Mouse (Mus musculus) CD4-positive, CD25-positive, alpha-beta regulatory T cell, adult 4 months (primary cell): ENCODE data around the gene Nme2. TPM values are rescaled to one million over a fixed set of nuclear protein-coding genes. Genes with fewer than 3 reads are reported as not detected.
"Not testable (repeated sequence)": the region's sequence is repeated elsewhere in the genome, so short reads cannot be mapped to it uniquely, and the experiment has no call there.

Experiments
- ATAC-seq: one replicate; pipeline ENCODE4 v1.8.0; 2017
- polyA plus RNA-seq, 2 experiments: library from polyadenylated mRNA; unstranded; fragments of 100-300 nt; shearing (Covaris generic); gene quantifications; one replicate each; pipeline ENCODE4 v1.2.1; 2017

Nme2 gene
- polyA plus RNA-seq, 2 experiments from 2014 or later = 116 to 398 TPM

DNA sequence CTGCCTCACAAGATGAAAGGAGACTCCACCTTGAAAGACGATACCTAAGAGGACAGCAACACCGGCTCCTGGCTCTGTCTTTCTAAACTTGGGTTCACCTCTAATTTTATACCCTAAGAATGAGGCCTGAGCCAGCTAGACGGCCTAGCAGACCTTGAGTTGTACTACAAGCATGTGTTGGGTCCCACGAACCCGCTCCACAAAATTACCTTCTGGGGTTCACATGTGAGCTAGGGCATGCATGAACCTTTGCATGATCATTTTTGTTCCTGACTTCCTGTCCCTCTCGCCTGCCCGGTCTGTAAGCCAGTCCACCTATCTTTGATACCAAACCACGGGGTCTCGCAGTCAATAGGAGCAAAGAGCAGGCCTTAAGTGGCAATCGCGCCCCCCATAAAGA is 11.3 kb upstream of the Nme2 start:
- ATAC-seq = no peak

DNA sequence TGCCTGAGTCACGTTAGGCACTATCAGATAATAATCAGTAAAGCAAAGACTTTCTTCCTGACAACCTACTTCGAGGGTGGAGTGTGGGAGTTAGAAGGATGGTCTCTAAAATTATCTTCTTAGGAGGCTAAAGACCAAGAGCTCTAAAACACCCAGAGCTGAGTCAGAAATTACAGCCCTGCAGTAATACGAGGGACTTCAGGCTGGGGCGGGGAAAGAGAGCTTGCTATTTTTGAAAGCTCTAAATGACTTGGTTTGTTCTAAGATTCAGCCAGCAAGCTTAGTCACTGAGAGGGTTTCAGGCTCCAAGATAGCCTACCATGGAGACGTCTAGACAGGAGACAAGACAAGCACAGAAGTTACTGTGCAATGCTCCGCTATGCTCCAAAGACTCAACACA is 9.3 kb upstream of the Nme2 start:
- no peak for ATAC-seq

DNA sequence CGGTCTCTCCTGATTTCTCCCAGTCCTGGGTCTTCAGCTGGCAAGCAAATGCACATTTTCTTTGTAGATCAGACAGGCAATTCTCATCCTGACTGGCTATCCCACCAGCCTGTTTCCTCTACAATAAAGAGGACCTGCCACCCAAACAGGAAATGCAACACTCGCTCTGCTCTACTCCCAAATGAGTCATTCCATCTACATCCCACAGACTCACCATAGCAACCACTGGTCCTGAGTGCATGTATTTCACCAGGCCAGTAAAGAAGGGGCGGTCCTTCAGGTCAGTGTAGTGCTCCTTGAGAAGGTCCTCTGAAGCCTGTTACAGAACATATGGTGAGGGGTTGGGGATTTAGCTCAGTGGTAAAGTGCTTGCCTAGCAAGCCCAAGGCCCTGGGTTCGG is 7.0 kb upstream of the Nme2 start:
- no peak for ATAC-seq

DNA sequence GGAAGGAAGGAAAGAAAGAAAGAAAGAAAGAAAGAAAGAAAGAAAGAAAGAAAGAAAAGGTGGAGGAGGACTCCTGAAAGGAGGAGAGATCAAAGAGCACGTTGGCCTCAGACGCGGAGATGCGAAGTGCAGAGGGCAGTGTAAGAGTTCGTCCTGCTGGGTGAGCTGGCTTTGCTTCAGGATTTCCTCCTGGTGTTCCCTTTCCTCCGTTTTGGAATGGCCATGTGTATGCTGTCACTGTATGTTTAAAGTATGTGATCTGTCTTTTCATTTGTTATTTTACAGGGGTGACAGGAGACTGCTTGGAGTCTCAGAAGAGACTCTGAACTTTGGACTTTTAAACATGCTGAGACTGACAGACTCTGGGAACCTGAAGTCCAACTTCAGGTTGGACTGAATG is 5.4 kb upstream of the Nme2 start:
- no peak for ATAC-seq

DNA sequence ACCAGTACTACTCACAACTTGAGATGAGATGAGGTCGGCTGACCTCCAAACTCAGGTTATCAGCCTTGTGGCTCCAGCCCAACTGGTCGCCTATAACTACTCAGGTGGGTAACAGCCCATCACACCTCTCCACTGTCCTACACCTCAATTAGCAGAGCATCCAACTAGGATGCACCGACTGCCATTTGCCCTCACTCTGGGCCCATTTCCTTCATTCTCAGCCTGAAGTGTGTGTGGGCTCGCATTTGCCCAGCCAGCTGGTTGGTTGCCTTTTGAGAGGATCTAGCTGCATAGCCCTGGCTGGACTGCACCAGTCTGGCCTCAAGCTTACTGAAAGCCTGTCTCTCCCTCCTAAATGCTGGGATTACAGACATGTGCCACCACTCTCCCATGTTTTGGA is 1.7 kb upstream of the Nme2 start:
- ATAC-seq = no peak

DNA sequence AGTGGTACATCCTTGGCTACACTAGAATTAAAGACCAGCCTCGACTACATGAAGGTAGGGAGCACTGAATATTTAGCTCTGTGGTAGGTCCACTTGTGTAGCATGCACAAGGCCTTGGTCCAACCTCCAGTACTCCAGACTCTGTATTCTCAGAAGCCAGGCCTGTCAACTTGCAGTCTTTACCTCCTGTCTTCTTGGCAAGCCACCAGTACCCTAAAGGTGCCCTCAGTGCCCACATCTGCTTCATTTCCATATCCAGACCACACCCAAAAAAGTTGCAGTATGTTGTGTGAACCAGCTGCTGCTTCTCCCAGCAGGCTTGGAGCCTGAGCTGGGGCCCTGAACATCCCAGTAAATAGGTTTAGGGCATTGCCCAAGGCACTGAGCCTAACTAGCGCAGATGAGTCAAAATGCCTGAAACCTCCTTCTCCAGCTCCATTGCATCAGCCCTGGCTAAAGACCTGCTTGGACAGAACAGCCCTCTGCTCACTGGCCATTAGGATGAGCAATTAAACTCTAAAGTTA is 1.0 kb upstream of the Nme2 start:
- ATAC-seq = no peak

DNA sequence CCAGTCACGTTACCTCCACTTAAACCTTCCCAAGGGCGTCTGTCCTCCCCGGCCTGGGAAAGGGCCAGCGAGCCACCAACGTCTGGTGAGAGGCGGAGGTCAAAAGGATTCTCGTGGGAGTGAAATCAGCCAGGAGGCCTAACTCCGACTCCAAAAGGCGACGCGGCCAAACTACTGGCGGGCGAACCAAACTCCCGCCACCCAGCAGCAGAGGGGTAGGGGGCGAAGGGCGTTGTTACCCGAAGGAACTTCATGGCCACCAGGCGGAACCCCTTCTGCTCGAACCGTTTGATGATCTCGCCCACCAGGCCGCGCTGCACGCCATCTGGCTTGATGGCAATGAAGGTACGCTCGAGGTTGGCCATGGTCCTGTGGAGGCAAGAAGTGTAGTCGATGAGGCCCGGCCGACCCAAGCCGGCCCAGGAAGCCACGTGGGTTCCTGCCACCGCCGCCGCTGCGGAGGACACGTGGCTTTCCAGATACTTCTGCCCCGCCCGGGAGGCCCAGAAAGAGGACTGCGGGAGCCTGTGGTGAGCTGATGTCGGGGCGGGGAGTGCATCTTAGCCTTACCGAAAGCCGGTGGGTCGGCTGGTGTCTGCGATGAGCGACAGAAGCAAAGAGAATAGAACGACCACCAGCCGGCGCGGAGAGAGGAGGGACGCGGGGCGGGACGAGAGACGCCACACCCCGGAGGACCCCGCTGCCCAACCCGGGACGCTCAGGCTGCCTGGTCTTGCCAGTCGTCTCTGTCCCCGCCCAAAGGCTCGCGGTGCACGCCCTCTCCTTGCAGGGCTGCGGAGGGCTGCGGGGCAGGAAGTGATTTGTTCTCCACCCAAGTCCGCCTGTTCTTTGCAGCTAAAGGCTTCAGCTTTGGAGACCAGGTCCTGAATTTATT is 556 bp downstream of the Nme2 start:
- ATAC-seq = peak; percentile 99

DNA sequence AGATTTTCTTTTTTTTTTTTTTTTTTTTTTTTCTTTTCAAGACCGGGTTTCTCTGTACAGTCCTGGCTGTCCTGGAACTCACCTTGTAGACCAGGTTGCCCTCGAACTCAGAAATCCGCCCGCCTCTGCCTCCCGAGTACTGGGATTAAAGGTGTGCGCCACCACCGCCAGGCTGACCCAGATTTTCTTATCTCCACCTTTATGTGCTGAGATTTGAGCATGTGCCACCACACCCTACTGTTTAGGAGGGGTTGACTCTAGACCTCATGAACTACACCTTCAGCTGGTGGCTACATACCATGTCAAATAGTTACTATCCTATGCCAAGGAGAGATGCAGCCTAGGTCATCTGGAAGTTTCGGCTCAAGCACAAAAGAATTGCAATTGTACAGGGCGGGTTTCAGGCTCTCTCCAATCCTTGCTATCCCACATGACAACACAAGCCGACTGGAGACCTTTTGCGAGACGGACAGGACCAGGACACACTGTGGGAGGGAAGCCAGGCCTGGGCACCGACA is 1.3 kb downstream of the Nme2 start:
- ATAC-seq = no peak

DNA sequence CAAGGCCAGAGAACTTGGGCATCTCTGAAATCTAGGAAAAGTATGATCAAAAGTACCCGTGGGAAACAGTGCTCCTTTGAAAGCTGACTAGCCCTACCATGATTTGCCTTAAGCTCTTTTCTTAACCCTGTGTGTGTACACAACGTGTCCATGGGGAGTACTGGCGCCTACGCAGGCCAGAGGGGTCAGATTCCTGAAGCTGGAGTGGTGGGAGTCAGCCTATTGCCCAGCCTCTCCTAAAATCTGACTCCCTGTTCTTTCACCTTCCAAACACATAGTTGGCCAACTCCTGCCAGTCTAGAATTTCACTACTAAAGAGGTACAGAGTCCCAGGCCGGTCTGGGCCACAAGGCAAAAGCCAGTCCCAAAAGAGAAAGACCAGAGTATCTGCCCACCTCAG is 3.7 kb downstream of the Nme2 start:
- no peak for ATAC-seq

DNA sequence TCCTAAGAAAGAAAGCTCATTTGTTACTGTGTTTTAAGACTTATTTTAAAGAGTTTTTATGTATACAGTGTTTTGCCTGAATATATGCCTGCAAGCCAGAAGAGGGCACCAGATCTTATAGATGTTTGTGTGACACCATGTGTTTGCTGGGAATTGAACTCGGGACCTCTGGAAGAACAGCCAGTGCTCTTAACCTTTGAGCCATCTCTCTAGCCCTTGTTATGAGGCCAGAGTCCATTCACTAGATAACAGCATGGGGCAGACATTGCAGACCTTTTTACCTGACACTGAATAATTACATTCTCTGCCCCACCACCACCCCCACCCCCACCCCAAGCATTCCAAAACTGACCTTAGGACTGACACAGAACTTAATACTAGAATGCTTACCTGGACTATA is 6.0 kb downstream of the Nme2 start:
- ATAC-seq = no peak

DNA sequence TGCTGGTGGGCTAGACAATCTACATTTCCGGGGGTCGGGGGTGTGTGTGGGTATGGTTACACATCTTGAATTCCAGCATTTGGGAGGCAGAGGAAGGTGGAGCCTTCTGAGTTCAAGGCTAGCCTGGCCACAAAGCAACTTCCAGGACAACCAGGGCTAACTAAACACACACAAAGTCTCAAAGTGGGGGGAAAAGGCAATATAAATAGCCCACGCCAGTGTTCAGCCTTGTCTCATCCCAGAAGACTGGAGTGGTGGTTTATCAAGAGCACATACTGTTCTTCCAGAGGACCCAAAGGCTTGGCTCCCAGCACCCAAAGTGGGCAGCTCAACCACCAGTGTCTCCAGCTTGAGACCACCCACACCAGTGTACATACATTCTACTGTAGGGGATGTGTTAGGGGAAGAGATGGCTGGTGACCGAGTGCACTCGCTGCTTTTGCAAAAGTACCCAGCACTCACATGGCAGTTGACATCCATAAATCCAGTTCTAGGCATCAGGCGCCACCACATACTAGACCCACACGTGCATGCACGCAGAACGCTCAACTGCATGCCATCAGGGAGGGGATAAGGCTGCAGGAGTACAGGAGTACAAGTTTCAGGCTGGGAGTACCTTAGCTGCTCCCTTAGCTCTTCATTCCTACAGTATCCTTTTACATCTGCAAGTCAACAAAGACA is 7.0 kb downstream of the Nme2 start:
- ATAC-seq = no peak

DNA sequence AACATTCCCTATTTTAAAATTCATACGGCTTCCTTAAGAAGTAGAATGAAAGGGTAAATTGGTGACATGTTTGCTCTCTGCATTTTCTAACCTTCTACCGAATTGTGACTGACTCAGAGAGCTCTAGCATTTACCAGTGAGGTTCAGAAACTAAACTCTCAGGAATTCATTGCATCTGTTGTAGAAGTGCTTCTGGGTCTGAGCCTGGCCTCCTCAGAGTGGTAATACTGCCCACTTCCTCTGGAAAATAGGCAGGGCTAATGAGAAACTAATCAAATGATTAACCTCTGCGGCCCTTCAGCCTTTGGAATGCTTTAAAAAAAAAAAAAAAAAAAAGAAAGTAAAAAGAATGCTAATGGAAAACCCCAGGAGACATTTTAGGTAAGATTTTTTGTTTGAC is 11.1 kb downstream of the Nme2 start:
- no peak for ATAC-seq

DNA sequence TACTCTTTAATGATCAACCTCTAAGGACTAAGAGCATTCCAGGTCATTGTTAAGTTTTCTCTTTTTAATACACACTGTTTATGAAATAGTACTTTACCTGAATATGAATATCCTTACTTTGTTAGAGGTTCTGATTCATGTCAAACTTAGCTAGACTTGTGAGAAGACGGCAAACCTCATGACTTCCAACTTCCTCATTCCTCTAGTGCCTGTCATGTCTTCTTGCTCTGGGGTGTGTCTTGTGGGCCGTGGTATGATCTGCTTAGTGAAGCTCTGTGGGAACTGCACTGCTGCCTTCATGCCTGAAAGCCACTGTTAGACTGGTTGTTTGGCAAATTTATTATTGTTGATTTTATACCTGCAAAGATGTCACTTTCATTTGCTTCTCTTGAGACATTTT is 15.2 kb downstream of the Nme2 start:
- ATAC-seq = no peak

DNA sequence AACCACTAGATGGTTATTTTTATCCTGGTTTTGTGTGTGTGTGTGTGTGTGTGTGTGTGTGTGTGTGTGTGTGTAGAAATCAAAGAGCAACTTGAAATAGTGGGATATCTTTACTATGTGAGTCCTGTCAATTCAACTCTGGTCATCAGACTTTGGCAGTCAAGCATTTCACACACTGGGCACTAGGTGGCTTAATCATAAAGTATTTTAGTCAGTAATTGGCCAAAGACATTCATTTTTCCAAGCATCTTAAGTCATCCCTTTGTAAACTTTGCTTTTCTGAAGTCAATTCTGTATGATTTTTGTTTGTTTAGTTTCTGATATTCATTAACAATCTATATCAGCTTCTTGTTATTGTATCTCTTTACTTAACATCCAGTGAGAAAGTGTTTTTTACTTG is 27.0 kb downstream of the Nme2 start:
- ATAC-seq = no peak

DNA sequence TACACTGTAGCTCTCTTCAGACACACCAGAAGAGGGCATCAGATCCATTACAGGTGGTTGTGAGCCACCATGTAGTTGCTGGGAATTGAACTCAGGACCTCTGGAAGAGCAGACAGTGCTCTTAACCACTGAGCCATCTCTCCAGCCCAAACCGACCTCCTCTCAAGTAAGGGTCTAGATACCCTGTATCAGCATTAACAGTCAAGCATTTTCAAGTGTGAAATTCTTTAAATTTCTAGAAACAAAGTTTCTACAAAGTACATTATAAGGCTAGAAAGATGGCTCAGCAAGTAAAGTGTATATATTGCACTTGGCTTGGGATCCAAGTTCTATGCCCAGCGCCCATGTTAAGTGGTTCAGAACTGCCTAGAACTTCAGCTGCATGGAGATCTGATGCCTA is 41.0 kb downstream of the Nme2 start:
- ATAC-seq = not testable (repeated sequence)

DNA sequence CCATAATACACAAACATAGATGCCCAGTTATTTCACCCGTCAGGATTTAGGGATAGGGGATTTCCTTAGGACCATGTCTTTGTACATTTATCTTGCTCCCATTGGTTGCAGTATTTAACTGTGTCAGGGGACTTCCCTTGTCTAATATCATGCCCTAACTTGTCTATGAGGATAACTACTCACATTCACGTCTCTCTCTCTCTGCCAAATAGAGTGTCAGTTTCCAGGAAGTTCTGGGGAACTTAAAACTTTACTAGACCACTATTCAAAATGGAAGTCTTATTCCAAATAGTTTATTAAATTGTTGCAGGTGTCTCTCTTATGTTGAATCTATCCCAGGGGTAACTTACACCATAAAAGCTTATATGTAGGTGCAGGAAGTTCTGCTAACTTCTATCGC is 44.5 kb downstream of the Nme2 start:
- ATAC-seq = no peak

DNA sequence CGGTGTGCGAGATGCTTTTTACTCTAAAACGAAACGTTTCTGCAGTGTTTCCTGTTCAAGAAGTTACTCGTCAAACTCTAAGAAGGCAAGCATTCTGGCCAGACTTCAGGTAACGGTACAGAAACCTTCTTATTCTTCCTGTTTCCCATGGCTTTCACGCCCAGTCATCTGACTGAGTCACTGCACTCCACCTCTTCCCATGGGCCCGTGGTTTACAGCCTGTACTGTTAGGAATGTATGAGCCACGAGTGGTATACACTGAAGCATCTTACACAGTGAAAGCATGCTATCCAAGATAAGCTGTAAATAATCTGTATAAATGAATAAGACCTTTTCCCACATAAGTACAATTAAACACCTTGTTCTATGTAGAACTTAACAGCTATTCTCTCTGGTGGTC is 47.2 kb downstream of the Nme2 start:
- no peak for ATAC-seq

DNA sequence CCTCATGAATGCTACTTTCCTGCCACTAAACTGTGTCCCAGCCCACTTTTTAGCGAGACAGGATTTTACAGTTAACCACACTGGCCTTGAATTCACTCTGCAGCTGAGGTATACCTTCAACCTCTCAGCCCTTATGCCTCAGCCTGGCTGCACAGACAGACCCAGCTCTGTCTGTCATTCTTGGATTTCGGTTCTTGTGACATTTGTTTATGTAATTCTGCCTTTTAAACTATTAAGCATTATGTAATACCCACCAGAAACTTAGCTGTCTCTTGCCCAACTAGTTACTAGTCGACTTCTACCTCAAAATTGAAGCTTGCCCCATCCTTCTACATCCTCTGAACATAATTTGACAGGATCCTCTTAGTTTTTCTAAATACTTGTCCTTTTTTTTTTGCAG is 48.2 kb downstream of the Nme2 start:
- no peak for ATAC-seq

DNA sequence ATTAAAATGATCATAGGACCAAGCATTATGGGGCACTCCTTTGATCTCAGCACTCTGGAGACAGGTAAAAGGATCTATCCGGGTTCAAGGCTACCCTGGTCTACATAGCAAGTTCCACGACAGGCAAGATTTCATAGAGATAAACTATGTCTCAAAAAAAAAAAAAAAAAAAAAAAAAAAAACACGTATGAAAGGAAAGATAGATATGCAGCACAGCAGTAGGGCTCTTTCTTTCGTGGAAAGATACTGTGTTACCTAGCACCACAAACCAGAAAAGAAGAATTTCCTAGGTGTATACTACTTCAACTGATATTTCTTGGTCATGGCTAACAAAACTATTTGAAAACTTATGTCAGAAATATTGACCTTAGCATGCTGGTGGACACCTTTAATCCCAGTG is 49.2 kb downstream of the Nme2 start:
- no peak for ATAC-seq
